Mouse (Mus musculus) cerebellum, adult 2 months (tissue): ENCODE data around the gene Fam118b.

Experiments
- CTCF ChIP-seq: fragments of 200-500 bp; IDR thresholded peaks from 2 replicates; pipeline ENCODE4 v1.5.1; 2011; ENCODE audit warnings: low read depth, mild to moderate bottlenecking, control low read depth, low read length, moderate library complexity, borderline replicate concordance; ENCODE audit not compliant: insufficient read depth
- POLR2A ChIP-seq: fragments of 200-500 bp; IDR thresholded peaks from 2 replicates; pipeline ENCODE4 v1.6.1; 2011; ENCODE audit warnings: low read length, control low read depth, borderline replicate concordance; ENCODE audit not compliant: insufficient read depth

DNA sequence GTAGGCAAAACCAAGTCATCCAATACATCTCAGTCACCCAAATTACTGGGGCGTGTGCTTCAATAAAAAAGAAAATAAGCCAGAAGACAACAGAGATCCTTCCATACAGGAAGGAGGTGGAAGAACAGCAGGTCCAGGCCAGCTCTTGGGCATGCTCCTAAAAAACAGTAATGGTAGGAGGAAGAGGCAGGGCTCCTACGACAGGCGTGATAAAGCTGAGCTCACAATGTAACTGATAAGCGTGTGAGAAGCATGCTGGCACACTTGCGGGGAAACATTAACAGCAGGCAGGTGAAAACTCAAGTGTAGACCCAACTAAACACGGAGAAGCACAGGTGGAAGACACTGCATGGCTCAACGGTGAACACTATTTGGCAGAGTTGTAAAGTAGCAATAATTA, 10.2 kb downstream of the Fam118b start:
- TF ChIP-seq CTCF = no peak
- no peak for TF ChIP-seq POLR2A
